Mouse (Mus musculus) embryonic fibroblast, embryonic 13.5 days (primary cell): ENCODE data around the gene Dlg5. TPM values are rescaled to one million over a fixed set of nuclear protein-coding genes. Genes with fewer than 3 reads are reported as not detected.

Experiments used
- H3K27ac ChIP-seq: 2 replicates; pipeline ENCODE4 v1.5.1; 2012; ENCODE audit warnings: low read length, control low read depth, inconsistent platforms; ENCODE audit not compliant: insufficient read depth
- H3K4me1 ChIP-seq: 2 replicates; pipeline ENCODE4 v1.6.1; 2011; ENCODE audit warnings: low read length; ENCODE audit not compliant: control insufficient read depth, insufficient read depth
- H3K4me3 ChIP-seq: 2 replicates; pipeline ENCODE4 v1.5.1; 2011; ENCODE audit warnings: mild to moderate bottlenecking, control low read depth, low read length; ENCODE audit not compliant: insufficient read depth
- CTCF ChIP-seq: IDR thresholded peaks from 2 replicates; pipeline ENCODE4 v1.5.1; 2011; ENCODE audit warnings: mild to moderate bottlenecking, control low read depth, low read length, moderate library complexity, borderline replicate concordance; ENCODE audit not compliant: insufficient read depth
- POLR2A ChIP-seq: IDR thresholded peaks from 2 replicates; pipeline ENCODE4 v1.6.1; 2011; ENCODE audit warnings: low read depth, mild to moderate bottlenecking, control low read depth, low read length, moderate library complexity
- polyA plus RNA-seq: library from polyadenylated mRNA; stranded (reverse); fragments of >200 nt; gene quantifications from 2 replicates; pipeline ENCODE4 v1.2.4, GENCODE M21; 2011; ENCODE audit warnings: low read depth; ENCODE audit not compliant: missing spikeins, insufficient read length

Dlg5 gene
- polyA plus RNA-seq, 1 experiment = 60.8 TPM

DNA sequence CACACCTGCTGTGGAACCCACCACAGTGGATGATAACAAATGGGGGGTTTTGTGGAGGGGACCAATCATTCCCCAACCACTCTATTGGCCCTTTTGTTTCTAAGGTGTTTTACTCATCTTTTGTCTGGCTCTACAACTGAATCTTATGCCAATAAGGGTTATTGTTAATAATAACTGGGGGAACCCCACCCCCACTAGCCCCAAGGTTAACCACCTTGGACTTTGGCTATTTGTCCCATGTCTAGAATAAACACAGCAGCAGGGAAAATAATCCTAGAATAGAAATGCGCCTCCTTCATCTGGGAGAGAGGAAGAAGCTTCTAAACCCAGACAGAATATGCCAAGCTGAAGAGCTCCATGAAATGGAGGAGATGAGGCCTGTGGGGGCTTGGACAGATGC is 151.1 kb downstream of the Dlg5 start:
- H3K4me1 ChIP-seq = 0 out of 2 replicates have a peak, but pooled peaks cover 6% of the 10 kb centered on the region
- H3K4me3 ChIP-seq = no peak overlapping the region
- TF ChIP-seq CTCF (no peak), POLR2A (no peak)
- peak overlapping the region; percentile 95; the same call in 1 of the 2 replicates for H3K27ac ChIP-seq

- H3K4me3 ChIP-seq = no peak overlapping the region
- 0 out of 2 replicates have a peak, but pooled peaks cover 6% of the 10 kb centered on the region for H3K4me1 ChIP-seq
- H3K27ac ChIP-seq = peak overlapping the region; percentile 98
- TF ChIP-seq CTCF = no peak
- TF ChIP-seq POLR2A = no peak
These were observed 152.5 kb downstream of the Dlg5 start for GRCm38 (mm10) chr14:24093221-24093620.

DNA sequence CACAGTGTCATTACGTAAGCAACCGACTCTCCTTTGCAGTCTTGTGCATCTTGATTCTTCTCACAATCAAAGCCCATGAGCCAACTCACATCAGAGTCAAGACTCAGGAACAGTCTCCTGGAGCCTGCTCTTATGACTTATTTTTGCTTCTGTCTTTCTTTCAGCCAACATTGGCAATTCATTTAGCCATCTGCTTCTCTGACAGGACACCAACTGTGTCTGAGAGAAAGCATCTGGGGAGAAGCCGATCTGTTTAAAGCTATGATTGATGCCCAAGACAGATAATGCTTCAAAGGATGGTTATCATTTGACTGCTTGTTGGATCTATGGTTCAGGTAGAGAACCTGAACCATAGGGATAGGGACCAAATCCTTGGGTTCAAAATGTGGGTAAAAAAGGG is 153.3 kb downstream of the Dlg5 start:
- H3K27ac ChIP-seq = peak overlapping the region; percentile 98
- H3K4me1 ChIP-seq = 0 out of 2 replicates have a peak, but pooled peaks cover 6% of the 10 kb centered on the region
- no peak overlapping the region for H3K4me3 ChIP-seq
- no peak for TF ChIP-seq POLR2A
- TF ChIP-seq CTCF = no peak

DNA sequence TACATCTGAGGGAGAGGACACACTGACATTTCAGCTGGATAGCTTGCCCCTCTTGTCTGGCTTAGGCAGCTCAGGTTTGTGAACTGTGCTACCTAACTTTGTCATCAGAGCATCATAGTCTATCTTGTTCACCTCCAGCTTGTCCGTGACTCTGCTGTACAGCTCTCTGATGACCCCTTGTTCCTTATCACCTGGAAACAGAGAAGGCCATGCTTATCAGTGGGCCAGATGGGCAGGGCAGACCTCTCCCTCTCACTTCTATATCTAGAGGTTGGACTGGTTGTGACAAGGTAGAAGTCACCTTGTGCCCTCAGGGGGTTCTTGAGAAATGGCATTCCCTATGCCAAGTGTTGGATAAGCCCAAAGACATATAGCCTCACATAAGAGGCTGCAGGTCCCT is 154.9 kb downstream of the Dlg5 start:
- Histone ChIP-seq H3K27ac (no peak overlapping the region), H3K4me3 (no peak overlapping the region), H3K4me1 (0 out of 2 replicates have a peak, but pooled peaks cover 6% of the 10 kb centered on the region)
- TF ChIP-seq POLR2A = no peak
- no peak for TF ChIP-seq CTCF

DNA sequence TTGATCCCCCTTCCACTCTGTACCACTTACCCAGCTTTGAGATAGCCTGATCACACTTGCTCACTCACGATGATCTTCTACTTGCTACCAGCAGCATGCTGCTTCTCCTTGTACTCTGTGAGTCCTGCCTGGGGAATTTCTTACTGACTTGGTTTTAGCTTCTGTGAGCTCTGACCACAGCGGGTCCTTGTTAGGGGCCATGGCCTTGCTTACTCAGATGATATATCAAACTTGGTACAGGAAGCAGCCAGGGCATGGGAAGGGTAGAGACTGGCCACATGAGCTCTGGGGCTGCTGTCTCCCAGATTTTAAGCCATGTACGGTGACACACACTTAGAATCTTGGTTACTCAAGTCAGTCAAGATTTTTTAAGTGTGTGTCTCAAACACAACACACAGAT is 156.5 kb downstream of the Dlg5 start:
- H3K4me3 ChIP-seq = no peak overlapping the region
- TF ChIP-seq POLR2A = no peak
- TF ChIP-seq CTCF = no peak
- H3K4me1 ChIP-seq = 0 out of 2 replicates have a peak, but pooled peaks cover 6% of the 10 kb centered on the region
- H3K27ac ChIP-seq = no peak overlapping the region

GRCm38 (mm10) chr14:24087430-24087829 is 158.3 kb downstream of the Dlg5 start:
- TF ChIP-seq POLR2A (no peak), CTCF (no peak)
- Histone ChIP-seq H3K4me1 (no peaks in the 10 kb centered on the region), H3K27ac (peak overlapping the region; percentile 1; the same call in 1 of the 2 replicates), H3K4me3 (no peak overlapping the region)

GRCm38 (mm10) chr14:24086481-24086880 is 159.2 kb downstream of the Dlg5 start:
- no peak overlapping the region for H3K27ac ChIP-seq
- no peaks in the 10 kb centered on the region for H3K4me1 ChIP-seq
- no peak overlapping the region for H3K4me3 ChIP-seq
- no peak for TF ChIP-seq CTCF
- no peak for TF ChIP-seq POLR2A

Other genes starting within 250 kb of the Dlg5 start
- gene Kcnma1, start 231.4 kb downstream of the Dlg5 start, polyA plus RNA-seq = 2.4 and 5.9 TPM in 2 replicates
- gene E330034G19Rik, start 47.3 kb upstream of the Dlg5 start, polyA plus RNA-seq = not detected in 2 replicates
- 17.5 and 17.6 TPM in 2 replicates for gene Polr3a, start 241.1 kb upstream of the Dlg5 start, polyA plus RNA-seq
- gene Rps24, start 241.2 kb upstream of the Dlg5 start, polyA plus RNA-seq = 2,821 and 2,984 TPM in 2 replicates